Mouse (Mus musculus): ENCODE data around the gene Myh11. TPM values are rescaled to one million over a fixed set of nuclear protein-coding genes. Genes with fewer than 3 reads are reported as not detected.
"Not testable (repeated sequence)": the region's sequence is repeated elsewhere in the genome, so short reads cannot be mapped to it uniquely, and the experiment has no call there.

Myh11 gene
- polyA plus RNA-seq, 1 experiment from 2014 or later: 1.2 TPM

GRCm38 (mm10) chr16:14159746-14160131 lies 131.4 kb downstream of the Myh11 start:
- Histone ChIP-seq H3K9me3 (ENCODE audit: control insufficient read depth, low read length) (no peaks in the 10 kb centered on the region), H3K9ac (peak overlapping the region; percentile 88), H3K27me3 (ENCODE audit: control insufficient read depth, insufficient read depth, low read length) (no peaks in the 10 kb centered on the region), H3K4me3 (replicated peaks; ENCODE audit: low read length) (peak overlapping the region; percentile 70), H3K27ac (peak overlapping the region; percentile 97), H3K4me2 (replicated peaks) (peak overlapping the region; percentile 57), H3K36me3 (replicated peaks; ENCODE audit: control insufficient read depth, insufficient read depth) (no peaks in the 10 kb centered on the region), H3K4me1 (replicated peaks; ENCODE audit: control insufficient read depth, insufficient read depth, low read length) (peaks cover 18% of the 10 kb centered on the region)
- DNase-seq (ENCODE audit: low spot score): peak; percentile 91
- WGBS: under 1% methylated on average over 10 of the region's 10 CpGs
- peak; percentile 39 for ATAC-seq (ENCODE audit: low FRiP score)

GRCm38 (mm10) chr16:14158936-14159745 lies 132.0 kb downstream of the Myh11 start:
- Histone ChIP-seq H3K27ac (peak overlapping the region; percentile 97), H3K4me1 (replicated peaks; ENCODE audit: control insufficient read depth, insufficient read depth, low read length) (peaks cover 18% of the 10 kb centered on the region), H3K4me2 (replicated peaks) (peak overlapping the region; percentile 60), H3K27me3 (ENCODE audit: control insufficient read depth, insufficient read depth, low read length) (no peaks in the 10 kb centered on the region), H3K36me3 (replicated peaks; ENCODE audit: control insufficient read depth, insufficient read depth) (no peaks in the 10 kb centered on the region), H3K4me3 (replicated peaks; ENCODE audit: low read length) (peak overlapping the region; percentile 70), H3K9me3 (ENCODE audit: control insufficient read depth, low read length) (no peaks in the 10 kb centered on the region), H3K9ac (peak overlapping the region; percentile 88)
- ATAC-seq (ENCODE audit: low FRiP score) (peak; percentile 97), DNase-seq (ENCODE audit: low spot score) (peak; percentile 98)
- WGBS: under 1% methylated on average over 54 of the region's 58 CpGs

DNA sequence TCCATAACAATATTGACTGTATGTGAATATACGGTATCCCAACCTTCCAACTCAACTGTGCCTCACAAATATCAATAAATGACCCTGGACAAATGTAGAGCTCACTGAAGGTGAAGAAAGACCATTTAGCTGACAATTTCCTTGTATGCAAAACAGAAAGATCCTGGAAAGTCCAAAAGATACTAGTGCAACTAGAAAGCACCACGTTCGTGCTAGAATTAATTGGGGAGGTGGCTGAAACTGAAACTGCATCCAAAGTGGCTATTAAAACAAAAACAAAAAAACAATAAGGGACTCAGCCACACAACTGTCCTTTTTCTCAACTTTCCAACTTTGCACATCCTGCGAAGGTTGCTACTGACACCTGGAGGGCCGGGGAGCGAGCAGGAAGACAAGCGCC lies 132.6 kb downstream of the Myh11 start:
- ATAC-seq (ENCODE audit: low FRiP score): no peak
- Histone ChIP-seq H3K27ac (peak overlapping the region; percentile 81), H3K4me3 (replicated peaks; ENCODE audit: low read length) (peak overlapping the region; percentile 70), H3K27me3 (ENCODE audit: control insufficient read depth, insufficient read depth, low read length) (no peaks in the 10 kb centered on the region), H3K36me3 (replicated peaks; ENCODE audit: control insufficient read depth, insufficient read depth) (peaks cover under 1% of the 10 kb centered on the region; the same call in 1 of the 2 replicates), H3K4me1 (replicated peaks; ENCODE audit: control insufficient read depth, insufficient read depth, low read length) (peaks cover 18% of the 10 kb centered on the region), H3K4me2 (replicated peaks) (peak overlapping the region; percentile 60), H3K9me3 (ENCODE audit: control insufficient read depth, low read length) (no peaks in the 10 kb centered on the region), H3K9ac (peak overlapping the region; percentile 73)
- no peak for DNase-seq (ENCODE audit: low spot score)
- WGBS: 14% methylated on average over 7 of the region's 7 CpGs

DNA sequence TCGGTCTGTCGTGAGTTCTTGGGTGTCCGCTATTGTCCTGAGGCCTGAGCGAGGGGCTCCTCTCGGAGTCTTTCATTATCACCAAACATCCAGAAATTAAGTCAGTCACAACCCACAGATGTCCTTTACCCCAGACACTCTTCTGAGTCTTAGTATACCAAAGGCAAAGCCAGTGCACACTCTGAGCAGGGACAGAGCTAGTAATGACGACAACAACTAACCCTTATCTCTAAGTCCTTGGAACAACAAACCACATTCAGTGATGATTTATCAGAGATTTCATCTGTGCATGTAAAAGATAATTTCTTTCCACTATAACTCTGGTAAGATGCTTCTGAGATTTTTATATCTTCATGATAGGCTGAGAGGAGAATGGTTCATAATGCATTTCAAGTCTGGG lies 134.9 kb downstream of the Myh11 start:
- DNase-seq (ENCODE audit: low spot score) (no peak), ATAC-seq (ENCODE audit: low FRiP score) (no peak)
- no peak overlapping the region for H3K4me2 ChIP-seq (replicated peaks)
- 97% methylated on average over 5 of the region's 6 CpGs for WGBS
- H3K27me3 ChIP-seq (ENCODE audit: control insufficient read depth, insufficient read depth, low read length): no peaks in the 10 kb centered on the region
- H3K9ac ChIP-seq: no peak overlapping the region
- H3K9me3 ChIP-seq (ENCODE audit: control insufficient read depth, low read length): no peaks in the 10 kb centered on the region
- peaks cover 23% of the 10 kb centered on the region for H3K36me3 ChIP-seq (replicated peaks; ENCODE audit: control insufficient read depth, insufficient read depth)
- no peak overlapping the region for H3K27ac ChIP-seq
- no peak overlapping the region for H3K4me3 ChIP-seq (replicated peaks; ENCODE audit: low read length)
- peaks cover 13% of the 10 kb centered on the region for H3K4me1 ChIP-seq (replicated peaks; ENCODE audit: control insufficient read depth, insufficient read depth, low read length)

- Histone ChIP-seq H3K4me1 (replicated peaks; ENCODE audit: control insufficient read depth, insufficient read depth, low read length) (peaks cover 13% of the 10 kb centered on the region), H3K36me3 (replicated peaks; ENCODE audit: control insufficient read depth, insufficient read depth) (peaks cover 30% of the 10 kb centered on the region)
- 69% methylated on average over 1 of the region's 2 CpGs for WGBS
- not testable (repeated sequence) for H3K27ac ChIP-seq; DNase-seq (ENCODE audit: low spot score); H3K27me3 ChIP-seq (ENCODE audit: control insufficient read depth, insufficient read depth, low read length); H3K9me3 ChIP-seq (ENCODE audit: control insufficient read depth, low read length); H3K9ac ChIP-seq; H3K4me2 ChIP-seq (replicated peaks); ATAC-seq (ENCODE audit: low FRiP score); H3K4me3 ChIP-seq (replicated peaks; ENCODE audit: low read length)
Measured at GRCm38 (mm10) chr16:14155638-14156037, 135.5 kb downstream of the Myh11 start.

DNA sequence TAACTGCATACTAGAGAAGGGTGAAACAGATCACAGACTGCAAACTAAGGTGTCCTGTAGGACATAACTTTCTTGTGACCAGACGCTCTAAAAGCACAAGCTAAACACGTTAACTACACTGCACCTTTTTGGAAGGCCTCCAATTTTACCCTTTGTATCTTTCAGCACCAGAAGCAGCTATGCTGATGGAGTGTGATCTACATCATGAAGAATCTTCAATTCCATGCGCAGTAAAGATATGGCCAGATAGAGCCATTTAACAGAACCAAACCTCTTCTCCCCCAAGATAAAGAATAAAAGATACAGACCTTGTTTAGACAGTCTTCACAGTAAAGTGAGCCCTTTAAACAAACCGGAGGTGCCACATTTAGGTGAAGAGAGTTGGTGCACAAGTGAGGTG lies 139.5 kb downstream of the Myh11 start:
- H3K9me3 ChIP-seq (ENCODE audit: control insufficient read depth, low read length): no peaks in the 10 kb centered on the region
- DNase-seq (ENCODE audit: low spot score): no peak
- 95% methylated on average over 4 of the region's 4 CpGs for WGBS
- H3K27ac ChIP-seq: no peak overlapping the region
- no peak overlapping the region for H3K4me2 ChIP-seq (replicated peaks)
- no peaks in the 10 kb centered on the region for H3K4me1 ChIP-seq (replicated peaks; ENCODE audit: control insufficient read depth, insufficient read depth, low read length)
- H3K4me3 ChIP-seq (replicated peaks; ENCODE audit: low read length): no peak overlapping the region
- no peak overlapping the region for H3K9ac ChIP-seq
- H3K27me3 ChIP-seq (ENCODE audit: control insufficient read depth, insufficient read depth, low read length): no peaks in the 10 kb centered on the region
- H3K36me3 ChIP-seq (replicated peaks; ENCODE audit: control insufficient read depth, insufficient read depth): peaks cover 61% of the 10 kb centered on the region
- ATAC-seq (ENCODE audit: low FRiP score): no peak

- H3K4me1 ChIP-seq (replicated peaks; ENCODE audit: control insufficient read depth, insufficient read depth, low read length): no peaks in the 10 kb centered on the region
- no peak overlapping the region for H3K4me2 ChIP-seq (replicated peaks)
- peaks cover 92% of the 10 kb centered on the region for H3K36me3 ChIP-seq (replicated peaks; ENCODE audit: control insufficient read depth, insufficient read depth)
- ATAC-seq (ENCODE audit: low FRiP score) (no peak), DNase-seq (ENCODE audit: low spot score) (no peak)
- no peaks in the 10 kb centered on the region for H3K27me3 ChIP-seq (ENCODE audit: control insufficient read depth, insufficient read depth, low read length)
- no peaks in the 10 kb centered on the region for H3K9me3 ChIP-seq (ENCODE audit: control insufficient read depth, low read length)
- H3K4me3 ChIP-seq (replicated peaks; ENCODE audit: low read length): no peak overlapping the region
- no peak overlapping the region for H3K9ac ChIP-seq
- H3K27ac ChIP-seq: no peak overlapping the region
Measured at GRCm38 (mm10) chr16:14147712-14148111, 143.5 kb downstream of the Myh11 start.

MicroRNA genes within 50 kb of the gene (microRNA counts, 519-probe panel; counts per million panel counts)
- microRNA mmu-miR-484: 5,188 counts per million, percentile 60 among the panel's probes with 10 or more counts

Small RNA genes lying within 50 kb of the gene (microRNA-seq; reads per million reads assigned to microRNA genes)
- 2,229 reads per million, percentile 84 among the genes with 10 or more reads in this experiment for gene Mir484

Other genes starting within 250 kb of the Myh11 start
- 22.7 and 28.4 TPM in 2 replicates for gene Nde1, start 128.1 kb downstream of the Myh11 start, polyA plus RNA-seq (2014; fragmentation: Nextera tagmentation; extraction: Ambion mirVana)
- 14.4 and 15.0 TPM in 2 replicates for gene Marf1, start 128.0 kb downstream of the Myh11 start, polyA plus RNA-seq (2014; fragmentation: Nextera tagmentation; extraction: Ambion mirVana)
- gene Fopnl, start 26.0 kb upstream of the Myh11 start, polyA plus RNA-seq (2014; fragmentation: Nextera tagmentation; extraction: Ambion mirVana): 186 and 209 TPM in 2 replicates
- gene Abcc1, start 70.2 kb upstream of the Myh11 start, polyA plus RNA-seq (2014; fragmentation: Nextera tagmentation; extraction: Ambion mirVana): 8.2 and 9.0 TPM in 2 replicates

All from hindbrain, embryonic 14.5 days (tissue).